Mouse (Mus musculus): ENCODE measurements around the gene Exosc9. TPM values are rescaled to one million over a fixed set of nuclear protein-coding genes. Genes with fewer than 3 reads are reported as not detected.

Exosc9 gene
- polyA plus RNA-seq, 1 experiment from 2014 or later, result 86.9 TPM

DNA sequence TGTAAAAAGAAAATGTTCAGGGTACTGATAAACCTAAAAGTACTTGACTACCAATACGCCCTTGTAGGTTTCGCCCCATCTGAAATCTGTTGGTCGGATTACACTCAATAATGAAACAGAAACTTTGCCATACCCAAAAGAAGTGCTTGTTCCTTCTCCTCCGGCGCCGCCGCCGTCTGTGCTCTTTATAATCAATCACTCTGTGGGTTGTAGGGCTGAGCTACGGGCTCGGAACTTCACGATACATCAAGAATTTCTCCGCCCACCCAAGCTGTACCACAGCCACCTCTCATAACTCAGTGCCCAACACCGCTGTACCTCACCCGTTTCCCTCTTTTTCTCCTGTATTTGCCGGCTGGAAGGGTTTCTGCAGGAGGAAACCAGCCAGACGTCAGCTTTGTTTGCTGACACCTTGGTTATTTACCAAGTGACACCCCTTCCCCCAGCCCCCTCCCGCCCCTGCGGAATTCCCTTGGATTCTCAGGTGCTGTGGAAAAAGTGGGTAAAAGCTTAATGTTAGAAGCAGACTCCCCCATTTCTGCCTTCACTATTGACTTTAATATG lies 20.3 kb upstream of the Exosc9 start:
- H3K4me3 ChIP-seq, result peak overlapping the region; percentile 5; the same call in 1 of the 2 replicates

DNA sequence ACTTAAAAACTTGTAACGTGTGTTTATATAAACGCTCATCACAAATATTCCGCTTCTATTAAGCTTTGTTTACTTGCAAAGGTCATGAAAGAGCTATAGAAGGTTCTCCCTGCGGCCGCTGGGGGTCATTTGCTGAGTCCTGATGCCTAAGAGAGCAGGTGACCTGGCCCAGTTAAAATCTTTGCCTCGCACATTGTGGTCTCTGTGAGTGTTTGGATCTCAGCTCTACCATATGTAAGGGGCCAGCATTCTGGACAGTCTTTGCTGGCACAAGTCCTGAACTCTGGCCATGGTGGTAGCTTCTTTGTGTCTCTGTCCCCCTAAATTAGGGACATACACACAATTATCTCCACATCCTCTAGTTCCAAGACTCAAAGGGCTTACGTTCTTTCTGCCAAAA lies 19.7 kb upstream of the Exosc9 start:
- Histone ChIP-seq H3K4me3 (no peak overlapping the region), H3K27me3 (no peaks in the 10 kb centered on the region; the same call in 1 of the 2 replicates), H3K4me2 (no peak overlapping the region), H3K27ac (no peak overlapping the region), H3K9ac (no peak overlapping the region), H3K9me3 (replicated peaks) (no peaks in the 10 kb centered on the region), H3K4me1 (peaks cover 21% of the 10 kb centered on the region), H3K36me3 (ENCODE audit: poor library complexity, severe bottlenecking) (no peaks in the 10 kb centered on the region)
- 36% methylated on average over 7 of the region's 7 CpGs for WGBS
- ATAC-seq, result no peak

More for the DNA sequence above, 20.3 kb upstream of the Exosc9 start:
- Histone ChIP-seq H3K9ac (no peak overlapping the region), H3K4me1 (peaks cover 21% of the 10 kb centered on the region), H3K27me3 (no peaks in the 10 kb centered on the region; the same call in 1 of the 2 replicates), H3K4me2 (peak overlapping the region; percentile 50), H3K9me3 (replicated peaks) (no peaks in the 10 kb centered on the region), H3K36me3 (ENCODE audit: poor library complexity, severe bottlenecking) (no peaks in the 10 kb centered on the region), H3K27ac (no peak overlapping the region)
- ATAC-seq, result no peak
- WGBS, result 23% methylated on average over 18 of the region's 18 CpGs

DNA sequence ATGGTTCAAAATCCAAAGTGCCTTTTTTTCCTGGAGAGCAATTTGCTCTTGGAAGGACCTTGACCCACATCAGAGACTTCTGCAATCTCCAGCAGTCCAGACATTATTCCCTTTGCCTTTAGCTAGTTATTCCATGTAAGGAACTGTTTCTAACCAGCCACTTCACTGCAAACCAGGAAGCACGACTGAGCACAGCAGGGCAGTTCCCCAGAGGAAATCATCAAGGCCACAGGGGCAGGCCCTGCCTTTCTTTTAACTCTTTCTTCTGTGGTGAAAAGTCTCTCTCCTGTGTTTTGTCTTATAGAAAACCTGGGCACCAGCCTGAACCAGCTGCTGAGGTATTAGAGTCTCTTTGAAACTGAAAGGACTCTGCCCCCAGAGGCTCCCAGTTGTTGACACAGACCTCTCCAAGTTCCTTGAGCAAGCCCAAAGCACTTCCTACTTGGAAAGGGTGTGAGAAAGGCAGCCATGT lies 19.2 kb upstream of the Exosc9 start:
- no peak for ATAC-seq
- Histone ChIP-seq H3K9ac (no peak overlapping the region), H3K4me3 (no peak overlapping the region), H3K4me1 (peaks cover 21% of the 10 kb centered on the region), H3K27me3 (no peaks in the 10 kb centered on the region; the same call in 1 of the 2 replicates), H3K9me3 (replicated peaks) (no peaks in the 10 kb centered on the region), H3K27ac (no peak overlapping the region), H3K36me3 (ENCODE audit: poor library complexity, severe bottlenecking) (no peaks in the 10 kb centered on the region), H3K4me2 (no peak overlapping the region)
- 3% methylated on average over 1 of the region's 1 CpGs for WGBS

DNA sequence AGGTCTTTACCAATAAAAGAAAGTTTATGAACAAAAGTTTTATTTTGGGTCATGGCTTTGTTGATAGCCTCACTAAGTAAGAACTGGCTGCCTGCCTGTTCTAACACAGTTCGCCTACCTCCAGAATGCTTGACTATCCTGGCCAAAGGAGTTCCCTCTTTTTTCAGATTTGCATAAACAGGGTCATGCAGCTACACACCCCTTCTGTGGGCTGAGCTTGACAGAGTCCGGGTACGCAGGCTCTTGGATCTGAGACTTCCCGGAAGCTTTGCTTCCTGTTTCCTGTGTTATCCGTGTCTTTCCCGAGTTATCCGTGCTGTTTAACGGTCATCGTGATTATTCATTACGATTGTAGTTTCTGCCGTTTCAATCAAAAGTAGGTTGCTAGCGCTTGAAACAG lies 16.4 kb upstream of the Exosc9 start:
- Histone ChIP-seq H3K4me2 (no peak overlapping the region), H3K9ac (no peak overlapping the region), H3K36me3 (ENCODE audit: poor library complexity, severe bottlenecking) (no peaks in the 10 kb centered on the region), H3K27me3 (no peaks in the 10 kb centered on the region; the same call in 1 of the 2 replicates), H3K27ac (no peak overlapping the region), H3K4me3 (no peak overlapping the region), H3K9me3 (replicated peaks) (no peaks in the 10 kb centered on the region), H3K4me1 (peaks cover 16% of the 10 kb centered on the region)
- ATAC-seq, result no peak
- 94% methylated on average over 12 of the region's 12 CpGs for WGBS

DNA sequence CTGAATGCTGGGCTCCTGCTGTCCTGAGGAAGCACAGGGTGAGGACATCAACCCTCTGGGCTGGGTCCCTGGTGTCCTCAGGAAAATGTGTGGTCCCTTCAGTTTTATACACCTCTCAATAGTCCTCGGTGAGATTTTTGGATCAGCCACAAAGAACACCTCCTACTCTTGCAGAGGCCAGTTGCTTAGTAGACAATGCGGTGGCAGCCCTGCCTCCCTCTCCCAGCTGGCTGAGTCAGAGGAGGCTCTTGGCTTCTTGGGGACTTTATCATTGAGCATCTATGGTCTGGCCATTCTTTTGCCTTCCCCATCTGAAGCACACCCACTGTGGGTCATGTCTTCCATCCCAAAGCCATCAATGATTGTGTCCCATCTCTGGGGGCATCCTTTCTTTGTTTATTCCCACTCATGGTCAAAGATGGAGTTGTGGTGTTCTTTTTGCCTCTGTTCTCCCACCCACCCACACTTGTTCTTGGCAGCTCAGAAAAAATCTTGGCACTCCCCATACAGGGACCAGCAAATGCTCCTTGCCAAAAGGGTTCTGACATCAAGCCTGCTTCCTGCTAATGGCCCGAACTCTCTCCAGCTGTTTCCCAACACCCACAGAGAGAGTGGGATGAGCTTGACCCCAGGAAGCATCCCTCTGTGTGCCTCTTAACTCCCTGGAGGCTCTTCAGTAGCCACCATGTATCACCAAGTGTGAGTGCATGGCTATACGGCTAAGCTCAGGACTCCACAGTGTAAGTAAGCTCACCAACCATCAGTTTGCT lies 14.5 kb upstream of the Exosc9 start:
- 90% methylated on average over 4 of the region's 4 CpGs for WGBS
- no peak for ATAC-seq

DNA sequence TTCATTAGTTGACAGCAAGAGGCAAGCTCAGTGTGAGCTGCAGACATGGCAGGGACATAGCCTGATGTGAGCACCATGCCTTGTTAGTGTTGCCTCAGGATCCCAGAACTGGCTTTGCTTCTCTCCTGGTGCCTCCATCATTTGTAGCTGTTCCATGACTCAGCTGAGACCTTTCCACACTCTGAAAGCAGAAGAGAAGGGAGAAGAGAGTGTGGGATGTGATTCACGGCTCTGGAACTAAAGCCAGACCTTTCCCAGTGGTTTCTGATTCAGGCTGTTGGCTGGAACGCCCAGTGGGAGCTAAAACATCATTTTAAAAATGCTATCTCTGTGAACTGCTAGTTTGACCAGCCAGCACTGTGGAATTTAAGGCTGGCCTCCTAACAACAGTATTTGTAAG lies 11.7 kb upstream of the Exosc9 start:
- Histone ChIP-seq H3K4me3 (no peak overlapping the region), H3K27ac (no peak overlapping the region), H3K4me2 (no peak overlapping the region), H3K4me1 (no peaks in the 10 kb centered on the region), H3K36me3 (ENCODE audit: poor library complexity, severe bottlenecking) (no peaks in the 10 kb centered on the region), H3K27me3 (no peaks in the 10 kb centered on the region), H3K9me3 (replicated peaks) (no peaks in the 10 kb centered on the region), H3K9ac (no peak overlapping the region)
- 69% methylated on average over 2 of the region's 2 CpGs for WGBS
- no peak for ATAC-seq

More for the DNA sequence above, 14.5 kb upstream of the Exosc9 start:
- Histone ChIP-seq H3K9ac (no peak overlapping the region), H3K4me2 (no peak overlapping the region), H3K36me3 (ENCODE audit: poor library complexity, severe bottlenecking) (no peaks in the 10 kb centered on the region), H3K4me1 (0 out of 2 replicates have a peak, but pooled peaks cover 5% of the 10 kb centered on the region), H3K4me3 (no peak overlapping the region), H3K9me3 (replicated peaks) (no peaks in the 10 kb centered on the region), H3K27me3 (no peaks in the 10 kb centered on the region), H3K27ac (no peak overlapping the region)

DNA sequence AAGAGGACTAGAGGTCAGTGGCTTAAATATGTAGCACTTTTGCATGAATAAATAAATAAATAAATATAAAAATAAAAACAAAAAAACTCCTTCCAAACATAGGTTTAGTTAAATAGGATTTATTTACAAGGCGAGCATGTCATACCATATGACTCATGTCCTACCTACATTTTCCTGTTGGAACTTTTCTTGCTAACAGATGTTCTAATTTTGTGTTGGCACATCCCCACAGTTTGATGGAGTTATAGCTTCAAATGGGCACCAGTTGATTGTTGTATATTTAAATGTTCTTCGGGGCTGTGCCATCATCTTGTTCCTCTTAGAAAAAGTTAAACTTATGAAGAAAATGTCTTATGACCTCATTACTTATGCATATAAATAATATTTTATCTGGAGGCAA lies 11.0 kb upstream of the Exosc9 start:
- H3K4me1 ChIP-seq, result no peaks in the 10 kb centered on the region
- H3K27me3 ChIP-seq, result no peaks in the 10 kb centered on the region
- no peaks in the 10 kb centered on the region for H3K9me3 ChIP-seq (replicated peaks)
- no peaks in the 10 kb centered on the region for H3K36me3 ChIP-seq (ENCODE audit: poor library complexity, severe bottlenecking)
- H3K4me2 ChIP-seq, result no peak overlapping the region
- H3K4me3 ChIP-seq, result no peak overlapping the region
- ATAC-seq, result no peak
- H3K27ac ChIP-seq, result no peak overlapping the region
- no peak overlapping the region for H3K9ac ChIP-seq
- WGBS, result 91% methylated on average over 2 of the region's 2 CpGs

DNA sequence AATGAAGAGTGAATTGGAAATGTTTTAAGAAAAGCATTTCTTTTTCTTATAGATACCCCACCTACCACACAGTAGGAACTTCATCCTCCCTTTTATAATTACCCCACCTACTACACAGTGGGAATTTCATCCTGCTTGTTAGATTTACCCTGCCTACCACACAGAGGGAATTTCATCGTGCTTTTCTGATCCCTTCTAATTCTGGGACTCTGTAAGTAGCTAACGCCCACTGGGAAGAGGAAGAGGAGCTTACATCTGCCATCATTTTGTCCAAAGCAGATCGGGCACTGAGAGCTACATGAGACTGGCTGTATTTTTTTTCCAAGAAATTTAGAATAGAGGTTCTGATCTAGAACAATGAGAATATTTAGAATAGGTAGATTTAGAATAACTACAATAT lies 7.4 kb upstream of the Exosc9 start:
- no peak overlapping the region for H3K27ac ChIP-seq
- H3K4me2 ChIP-seq, result no peak overlapping the region
- no peaks in the 10 kb centered on the region for H3K9me3 ChIP-seq (replicated peaks)
- H3K4me3 ChIP-seq, result no peak overlapping the region
- 77% methylated on average over 3 of the region's 3 CpGs for whole genome bisulfite sequencing
- H3K27me3 ChIP-seq, result no peaks in the 10 kb centered on the region
- no peak for ATAC-seq
- no peak overlapping the region for H3K9ac ChIP-seq
- no peaks in the 10 kb centered on the region for H3K4me1 ChIP-seq
- H3K36me3 ChIP-seq (ENCODE audit: poor library complexity, severe bottlenecking), result no peaks in the 10 kb centered on the region

DNA sequence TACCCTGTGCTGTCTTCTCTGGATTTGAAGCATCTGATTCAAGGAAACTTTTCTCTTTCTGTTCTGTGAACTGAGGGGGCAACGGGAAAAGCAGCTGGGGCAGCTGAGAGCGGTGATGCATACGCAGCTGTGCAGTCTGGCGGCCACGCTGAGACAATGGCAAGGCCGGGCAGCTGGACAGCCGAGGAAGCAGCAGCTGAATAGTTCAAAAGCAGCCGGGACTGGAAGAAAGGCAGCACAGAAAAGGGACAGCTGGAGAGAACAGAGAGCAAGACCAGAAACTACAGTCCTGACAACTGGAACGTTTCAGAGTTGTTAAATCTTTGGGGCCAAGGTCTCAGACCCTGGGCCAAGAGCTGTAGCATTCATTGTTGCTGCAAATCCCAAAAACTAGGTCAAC lies 1.1 kb upstream of the Exosc9 start:
- peak; percentile 36 for ATAC-seq
- Histone ChIP-seq H3K27ac (peak overlapping the region; percentile 75), H3K4me2 (peak overlapping the region; percentile 85), H3K9me3 (replicated peaks) (no peaks in the 10 kb centered on the region), H3K4me1 (peaks cover 20% of the 10 kb centered on the region), H3K9ac (peak overlapping the region; percentile 84), H3K27me3 (no peaks in the 10 kb centered on the region), H3K36me3 (ENCODE audit: poor library complexity, severe bottlenecking) (peaks cover 24% of the 10 kb centered on the region), H3K4me3 (peak overlapping the region; percentile 87)
- 5% methylated on average over 9 of the region's 9 CpGs for WGBS

DNA sequence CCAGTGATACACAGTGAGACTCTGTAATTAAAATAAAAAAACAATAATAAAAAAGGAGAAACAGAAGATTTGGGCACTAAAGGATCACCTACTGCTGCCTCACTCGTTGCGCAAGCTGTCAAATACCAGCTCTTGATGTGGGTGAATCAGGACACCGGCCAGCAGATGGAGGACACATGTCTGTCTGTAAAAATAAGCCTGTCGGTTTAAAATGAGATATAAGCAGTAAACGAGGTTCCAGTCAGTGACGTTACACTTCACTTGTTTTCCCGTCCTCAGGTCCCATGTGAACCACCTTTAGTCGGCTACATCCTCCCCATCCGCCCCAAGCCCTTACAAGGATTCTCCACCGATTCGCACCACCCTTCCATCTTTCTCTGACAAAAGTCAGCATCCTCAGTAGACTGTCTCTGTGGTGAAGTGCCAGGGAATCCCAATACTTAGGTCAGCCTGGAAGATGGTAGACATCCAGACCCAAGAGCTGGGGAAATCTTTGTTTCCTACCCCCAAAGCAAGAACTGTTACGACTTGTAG lies 488 bp upstream of the Exosc9 start:
- Histone ChIP-seq H3K4me1 (peaks cover 20% of the 10 kb centered on the region), H3K27ac (peak overlapping the region; percentile 75), H3K9me3 (replicated peaks) (no peaks in the 10 kb centered on the region), H3K36me3 (ENCODE audit: poor library complexity, severe bottlenecking) (peaks cover 30% of the 10 kb centered on the region), H3K4me2 (peak overlapping the region; percentile 85), H3K27me3 (no peaks in the 10 kb centered on the region), H3K9ac (peak overlapping the region; percentile 84), H3K4me3 (peak overlapping the region; percentile 87)
- 19% methylated on average over 12 of the region's 12 CpGs for WGBS
- peak; percentile 65 for ATAC-seq

DNA sequence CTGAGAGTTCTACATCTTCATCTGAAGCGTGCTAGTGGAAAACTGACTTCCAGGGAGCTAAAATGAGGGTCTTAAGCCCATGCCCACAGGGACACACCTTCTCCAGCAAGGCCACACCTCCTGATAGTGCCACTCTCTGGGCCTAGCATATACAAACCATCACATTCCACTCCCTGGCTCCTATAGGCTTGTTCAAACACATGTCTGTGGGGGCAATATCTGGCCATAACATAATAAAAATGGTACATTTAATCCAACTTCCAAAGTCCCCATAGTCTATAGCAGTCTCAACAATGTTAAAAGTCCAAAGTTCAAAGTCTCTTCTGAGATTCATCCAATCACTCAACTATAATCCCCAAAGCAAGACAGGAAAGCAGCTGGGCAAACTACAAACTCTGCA lies 5.2 kb downstream of the Exosc9 start:
- Histone ChIP-seq H3K4me2 (no peak overlapping the region), H3K4me1 (peaks cover 8% of the 10 kb centered on the region), H3K9ac (no peak overlapping the region), H3K4me3 (no peak overlapping the region), H3K9me3 (replicated peaks) (no peaks in the 10 kb centered on the region), H3K27ac (no peak overlapping the region), H3K36me3 (ENCODE audit: poor library complexity, severe bottlenecking) (peaks cover 76% of the 10 kb centered on the region), H3K27me3 (no peaks in the 10 kb centered on the region)
- WGBS, result 92% methylated on average over 1 of the region's 1 CpGs
- ATAC-seq, result no peak

DNA sequence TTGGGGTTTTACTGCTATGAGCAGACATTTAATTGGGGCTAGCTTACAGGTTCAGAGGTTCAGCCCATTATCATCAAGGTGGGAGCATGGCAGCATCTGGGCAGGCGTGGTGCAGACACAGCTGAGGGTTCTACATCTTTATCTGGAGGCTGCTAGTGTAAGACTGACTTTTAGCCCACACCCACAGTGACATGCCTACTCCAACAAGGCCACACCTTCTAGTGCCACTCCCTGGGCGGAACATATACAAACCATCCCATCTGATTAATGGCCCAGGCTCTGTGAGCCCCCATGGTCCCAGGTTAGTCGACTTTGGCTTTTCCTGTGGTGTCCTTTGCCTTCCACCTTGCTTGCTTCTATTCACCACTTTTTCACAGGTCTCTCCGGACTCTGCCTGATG lies 7.2 kb downstream of the Exosc9 start:
- WGBS, result 86% methylated on average over 4 of the region's 4 CpGs
- H3K4me1 ChIP-seq, result no peaks in the 10 kb centered on the region
- H3K4me3 ChIP-seq, result no peak overlapping the region
- peaks cover 88% of the 10 kb centered on the region for H3K36me3 ChIP-seq (ENCODE audit: poor library complexity, severe bottlenecking)
- H3K4me2 ChIP-seq, result no peak overlapping the region
- H3K9me3 ChIP-seq (replicated peaks), result no peaks in the 10 kb centered on the region
- H3K9ac ChIP-seq, result no peak overlapping the region
- H3K27me3 ChIP-seq, result no peaks in the 10 kb centered on the region
- no peak for ATAC-seq
- H3K27ac ChIP-seq, result no peak overlapping the region
